Mouse (Mus musculus) heart, adult 2 months (tissue): ENCODE measurements around the gene Wwox.

Source experiments
- CTCF ChIP-seq: fragments of 200-600 bp; IDR thresholded peaks from 2 replicates; pipeline ENCODE4 v1.8.1; 2022; ENCODE audit warnings: antibody characterized with exemption, mild to moderate bottlenecking, moderate library complexity
- EP300 ChIP-seq: fragments of 200-500 bp; IDR thresholded peaks from 2 replicates; pipeline ENCODE4 v1.6.1; 2011; ENCODE audit warnings: low read depth, low read length, control low read depth; ENCODE audit not compliant: insufficient read depth
- POLR2A ChIP-seq: fragments of 200-500 bp; IDR thresholded peaks from 2 replicates; pipeline ENCODE4 v1.6.1; 2011; ENCODE audit warnings: mild to moderate bottlenecking, low read depth, low read length, control low read depth; ENCODE audit not compliant: insufficient read depth

DNA sequence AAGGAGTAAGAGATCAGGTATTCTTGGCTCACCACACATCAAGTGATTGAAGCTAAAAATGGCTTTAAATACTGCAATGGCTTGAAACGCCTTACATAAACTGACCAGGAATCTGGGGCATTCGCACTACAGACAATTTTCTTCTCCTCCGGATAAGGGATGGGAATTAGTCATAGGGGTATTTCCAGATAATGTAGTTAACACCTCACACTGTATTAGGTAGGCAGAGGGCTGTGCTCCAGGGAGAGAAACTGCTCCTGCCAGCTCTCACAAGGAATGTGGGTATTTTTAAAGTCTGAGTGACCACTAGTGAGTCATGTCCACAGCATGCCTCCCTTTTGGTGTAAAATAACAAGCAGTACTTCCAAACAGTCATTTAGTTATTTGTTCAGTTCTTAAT is 894.5 kb downstream of the Wwox start:
- TF ChIP-seq CTCF (no peak), POLR2A (no peak), EP300 (no peak)
